Mouse (Mus musculus) testis, adult 2 months (tissue): ENCODE measurements at regions not wholly inside any gene's neighbourhood (a gene's known extent, or its start where the extent isn't known, plus 50 kb on each side); places are given as distances from the start of the nearest gene placed in this dataset.

ENCODE experiments used
- CTCF ChIP-seq: fragments of 200-500 bp; IDR thresholded peaks from 2 replicates; pipeline ENCODE4 v1.5.1; 2012; ENCODE audit warnings: low read depth, mild to moderate bottlenecking, inconsistent platforms, low read length, moderate library complexity; ENCODE audit not compliant: control insufficient read depth, insufficient read depth, insufficient replicate concordance
- POLR2A ChIP-seq: fragments of 200-500 bp; IDR thresholded peaks from 2 replicates; pipeline ENCODE4 v1.6.1; 2012; ENCODE audit warnings: low read depth, mild to moderate bottlenecking, inconsistent platforms, low read length, moderate library complexity; ENCODE audit not compliant: control insufficient read depth

DNA sequence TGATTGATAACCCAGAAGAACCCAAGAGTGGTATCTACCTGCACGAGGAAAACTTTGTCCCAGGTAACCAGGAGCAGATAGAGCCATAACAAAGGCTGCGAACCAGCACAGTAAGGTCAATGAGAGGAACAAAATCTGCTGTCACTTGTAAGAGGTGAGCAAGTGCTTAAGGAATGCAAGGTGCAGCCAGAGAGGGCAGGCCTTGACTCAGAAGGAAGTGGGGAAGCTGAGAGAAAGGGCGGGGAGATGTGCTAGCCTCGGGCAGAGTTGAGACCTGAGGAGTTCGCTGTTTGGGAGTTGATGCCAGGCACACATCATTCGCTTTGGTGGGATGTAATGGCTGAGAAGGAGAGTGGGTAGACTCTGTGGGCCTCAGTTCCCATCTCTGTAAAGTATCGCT is 205.5 kb downstream of the Gm19410 start:
- no peak for TF ChIP-seq CTCF
- TF ChIP-seq POLR2A, result no peak
